Comparison of ENCODE assay signal across 10 mouse cellular contexts in the genomic region with DNA sequence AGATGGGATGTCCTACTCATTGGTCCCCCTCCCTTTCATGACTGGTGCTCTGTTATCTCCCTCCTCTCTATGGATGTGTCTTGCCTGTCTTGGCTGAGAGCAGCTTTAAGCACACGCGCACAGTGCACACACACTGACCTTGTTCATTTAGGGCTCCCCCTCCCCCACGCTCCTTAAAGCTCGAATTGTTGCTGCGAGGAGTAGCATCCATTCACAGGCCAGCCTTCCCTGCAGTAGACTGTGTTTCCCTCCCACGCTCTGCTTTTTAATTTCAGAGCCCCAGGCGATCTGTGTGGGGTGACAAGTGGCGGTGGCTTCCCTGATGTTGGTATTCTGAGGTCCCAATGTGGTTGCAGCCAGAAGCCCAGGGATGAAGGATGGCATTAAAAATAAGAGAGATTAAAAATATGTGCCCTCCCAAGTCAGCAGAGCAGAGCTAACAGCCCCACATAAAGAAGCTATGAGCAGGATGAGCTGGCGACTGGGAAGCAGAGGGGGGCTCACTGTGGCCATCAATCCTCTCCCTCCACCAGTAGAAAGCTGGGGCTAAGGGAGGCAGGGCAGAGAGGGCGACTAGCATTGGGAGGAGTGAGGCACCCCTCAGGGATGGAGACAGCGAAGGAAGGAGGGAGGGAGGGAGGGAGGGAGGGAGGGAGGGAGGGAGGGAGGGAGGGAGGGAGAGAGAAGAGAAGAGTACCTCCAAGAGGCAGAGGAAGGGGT.
DNase-seq lines count a peak whose midpoint lies in the region; ATAC-seq lines count a peak whose summit lies in the region.
"Had no signal": no experiment of that assay in that cellular context is flagged by ENCODE, and none has a peak within 500 bp of the region (broad histone marks: within the 10 kb centered on the region; RNA-seq: fewer than 3 reads in every experiment).

No protein-coding gene starts in this region.

- H3K9ac ChIP-seq in neural tube, embryonic 11.5 days (ENCODE audit: low read length): no peak overlapping the region
- no peak overlapping the region for H3K9ac ChIP-seq in hindbrain, embryonic 15.5 days
- H3K9ac ChIP-seq in midbrain, embryonic 15.5 days: no peak overlapping the region
- H3K9ac ChIP-seq in stomach, embryonic 15.5 days: no peak overlapping the region

- ATAC-seq in neural tube, embryonic 11.5 days (ENCODE audit: insufficient read depth, low FRiP score, low TSS enrichment): peak; percentile 62
- ATAC-seq in hindbrain, embryonic 15.5 days (ENCODE audit: low FRiP score, low read depth): peak; percentile 61
- peak; percentile 59 for ATAC-seq in midbrain, embryonic 15.5 days (replicated peaks)
- 0 out of 2 replicates have a peak, but pooled peaks have one; percentile 22 for ATAC-seq in stomach, embryonic 15.5 days (ENCODE audit: insufficient read depth, low FRiP score, low read depth)
- ATAC-seq: lung, postnatal 0 days had no signal

- peaks cover 10% of the 10 kb centered on the region for H3K4me1 ChIP-seq in neural tube, embryonic 11.5 days (ENCODE audit: control insufficient read depth, insufficient read depth, low read length)
- peaks cover 48% of the 10 kb centered on the region for H3K4me1 ChIP-seq in hindbrain, embryonic 15.5 days (replicated peaks)
- H3K4me1 ChIP-seq in midbrain, embryonic 15.5 days: peaks cover 41% of the 10 kb centered on the region
- H3K4me1 ChIP-seq in stomach, embryonic 15.5 days: no peaks in the 10 kb centered on the region

- no peaks in the 10 kb centered on the region for H3K9me3 ChIP-seq in neural tube, embryonic 11.5 days (ENCODE audit: control insufficient read depth, low read length)
- H3K9me3 ChIP-seq in hindbrain, embryonic 15.5 days: no peaks in the 10 kb centered on the region
- H3K9me3 ChIP-seq in midbrain, embryonic 15.5 days: no peaks in the 10 kb centered on the region
- H3K9me3 ChIP-seq in stomach, embryonic 15.5 days: no peaks in the 10 kb centered on the region

- peak; percentile 65 for DNase-seq in neural tube, embryonic 11.5 days (ENCODE audit: low spot score)
- no peak for DNase-seq in neural tube, embryonic 10.5 days (ENCODE audit: extremely low spot score, low spot score)
- DNase-seq in urinary bladder, postnatal 36 days (ENCODE audit: low spot score in 2 of 2): no peak
- no peak for DNase-seq in heart, postnatal 10 days
- no peak for DNase-seq in c-Kit-positive CD71-positive TER-119-positive erythroid progenitor cells, embryonic 14.5 days (ENCODE audit: low spot score)
- DNase-seq: gastrocnemius, adult 2 months had no signal

- H3K4me2 ChIP-seq in neural tube, embryonic 11.5 days (ENCODE audit: low read depth): no peak overlapping the region
- H3K4me2 ChIP-seq in hindbrain, embryonic 15.5 days: no peak overlapping the region
- no peak overlapping the region; the same call in 1 of the 2 replicates for H3K4me2 ChIP-seq in midbrain, embryonic 15.5 days
- H3K4me2 ChIP-seq in stomach, embryonic 15.5 days: no peak overlapping the region

- H3K27ac ChIP-seq in neural tube, embryonic 11.5 days (ENCODE audit: low read depth, low read length): peak overlapping the region; percentile 68
- H3K27ac ChIP-seq in hindbrain, embryonic 15.5 days (replicated peaks): peak overlapping the region; percentile 70
- H3K27ac ChIP-seq in midbrain, embryonic 15.5 days: peak overlapping the region; percentile 77
- no peak overlapping the region for H3K27ac ChIP-seq in stomach, embryonic 15.5 days
- H3K27ac ChIP-seq: gastrocnemius, adult 2 months had no signal

- H3K36me3 ChIP-seq in neural tube, embryonic 11.5 days (ENCODE audit: control insufficient read depth, insufficient read depth, low read length): no peaks in the 10 kb centered on the region
- no peaks in the 10 kb centered on the region for H3K36me3 ChIP-seq in hindbrain, embryonic 15.5 days
- H3K36me3 ChIP-seq in midbrain, embryonic 15.5 days (replicated peaks): no peaks in the 10 kb centered on the region
- H3K36me3 ChIP-seq in stomach, embryonic 15.5 days: no peaks in the 10 kb centered on the region

- no peak overlapping the region for H3K4me3 ChIP-seq in neural tube, embryonic 11.5 days (ENCODE audit: low read depth, low read length)
- H3K4me3 ChIP-seq in hindbrain, embryonic 15.5 days: no peak overlapping the region
- no peak overlapping the region for H3K4me3 ChIP-seq in midbrain, embryonic 15.5 days
- H3K4me3 ChIP-seq in stomach, embryonic 15.5 days (replicated peaks): no peak overlapping the region
- H3K4me3 ChIP-seq: gastrocnemius, adult 2 months had no signal

- intact Hi-C loops in heart, postnatal 10 days (cut with DNase I): no loop called here

- 34% methylated on average over 9 of the region's 11 CpGs for WGBS in neural tube, embryonic 11.5 days
- 12% methylated on average over 9 of the region's 11 CpGs for WGBS in hindbrain, embryonic 15.5 days
- WGBS in midbrain, embryonic 15.5 days: 24% methylated on average over 9 of the region's 11 CpGs
- 48% methylated on average over 9 of the region's 11 CpGs for WGBS in stomach, embryonic 15.5 days

- no peaks in the 10 kb centered on the region for H3K27me3 ChIP-seq in neural tube, embryonic 11.5 days (ENCODE audit: control insufficient read depth, insufficient read depth, low read length)
- H3K27me3 ChIP-seq in hindbrain, embryonic 15.5 days: no peaks in the 10 kb centered on the region
- H3K27me3 ChIP-seq in midbrain, embryonic 15.5 days (replicated peaks): no peaks in the 10 kb centered on the region
- no peaks in the 10 kb centered on the region for H3K27me3 ChIP-seq in stomach, embryonic 15.5 days (replicated peaks)
